Mouse (Mus musculus) urinary bladder, postnatal 36 days (tissue): ENCODE measurements around the gene P2ry13.

Experiments used
- DNase-seq, 2 experiments: peaks; one replicate each; pipeline ENCODE4 v3.0.0; 2022; ENCODE audit warnings: low spot score in 2 of 2, mixed read lengths in 1 of 2

The P2ry13 gene

DNA sequence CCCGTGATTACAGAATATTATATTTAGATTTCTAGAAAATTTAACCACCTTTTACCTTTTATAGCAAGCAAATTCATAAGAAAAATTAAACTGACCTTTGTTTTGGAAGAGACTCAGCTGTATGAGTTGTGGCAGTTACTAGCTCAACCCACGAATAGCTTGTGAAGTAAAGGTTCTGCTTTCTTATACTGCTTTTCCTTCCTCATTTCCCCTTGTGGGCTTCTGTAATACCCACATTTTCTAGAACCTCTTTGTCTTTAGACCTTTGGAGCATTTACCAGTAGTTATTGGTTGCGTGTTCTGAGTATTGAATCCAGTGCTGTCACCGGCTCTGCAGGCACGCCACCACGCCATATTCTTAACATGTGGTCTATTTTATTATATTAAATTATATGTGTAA, at the start of gene P2ry13:
TSS of gene P2ry13 (minus strand) at position 156 of the 400 bp plus-strand sequence.
- DNase-seq, result no peak

DNA sequence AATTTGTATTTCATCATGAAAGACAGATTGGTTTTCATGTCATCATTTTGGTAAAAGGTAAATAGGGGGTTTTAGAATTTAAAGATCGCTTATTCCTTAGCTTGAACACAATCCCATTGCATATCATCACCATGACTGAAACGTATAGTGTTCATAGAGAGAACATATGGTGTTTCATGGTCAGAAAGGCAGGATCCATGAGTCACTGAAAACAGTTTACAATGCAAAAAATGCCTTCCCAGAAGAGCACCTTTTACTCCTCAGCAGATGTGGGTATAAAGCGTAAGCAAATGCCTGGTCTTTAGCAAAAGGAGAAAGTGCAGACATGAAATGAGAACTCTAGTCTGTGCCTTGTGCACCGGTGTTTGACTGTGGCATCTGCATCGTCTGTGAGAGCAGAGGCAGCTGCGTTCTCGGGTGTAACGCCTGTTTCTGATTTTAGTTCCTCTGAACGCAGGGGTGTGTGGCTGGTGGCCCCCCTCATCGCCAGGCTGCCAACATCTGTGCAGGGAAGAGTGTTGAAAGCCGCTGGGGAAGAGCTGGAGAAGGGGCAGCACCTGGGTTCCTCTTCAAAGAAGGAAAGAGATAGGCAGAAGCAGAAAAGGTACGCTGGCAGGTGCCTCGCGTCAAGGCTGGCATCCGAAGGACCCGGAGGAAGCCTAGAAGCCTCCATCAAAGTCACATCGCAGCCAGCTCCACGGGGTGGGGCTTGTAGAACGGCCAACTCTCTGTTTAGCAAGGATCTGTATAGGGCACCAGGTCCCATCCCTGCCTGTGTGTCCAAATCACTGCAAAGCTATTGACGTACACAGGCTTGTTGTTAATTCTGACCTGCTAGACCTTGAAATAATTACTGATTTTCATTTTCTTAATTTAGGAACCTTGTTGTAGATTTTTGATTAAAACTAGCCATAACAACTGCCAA, 47.3 kb upstream of the P2ry13 start:
- DNase-seq, result no peak

- DNase-seq, result no peak
Measured at GRCm38 (mm10) chr3:59250454-59250853, 39.8 kb upstream of the P2ry13 start.

DNA sequence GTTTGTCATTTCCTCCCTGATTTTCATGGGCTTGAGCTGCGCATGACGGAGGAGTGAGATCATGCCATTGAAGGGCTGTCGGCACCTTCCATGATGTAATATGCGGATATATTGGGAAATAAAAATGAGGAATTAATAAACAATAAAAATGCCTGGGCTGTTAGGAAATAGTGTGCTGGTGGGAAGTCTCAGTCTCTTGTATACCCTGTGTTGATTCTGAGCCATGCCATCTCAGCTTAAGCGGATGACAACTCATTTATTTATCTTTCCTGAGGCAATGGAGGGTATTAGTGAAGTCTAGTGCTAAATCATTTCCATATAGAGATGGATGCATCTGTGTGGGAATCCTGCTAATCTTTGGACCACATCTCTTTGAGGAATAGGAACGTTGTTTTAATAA, 37.3 kb upstream of the P2ry13 start:
- no peak for DNase-seq

GRCm38 (mm10) chr3:59243384-59243783, 32.7 kb upstream of the P2ry13 start:
- DNase-seq, result no peak

DNA sequence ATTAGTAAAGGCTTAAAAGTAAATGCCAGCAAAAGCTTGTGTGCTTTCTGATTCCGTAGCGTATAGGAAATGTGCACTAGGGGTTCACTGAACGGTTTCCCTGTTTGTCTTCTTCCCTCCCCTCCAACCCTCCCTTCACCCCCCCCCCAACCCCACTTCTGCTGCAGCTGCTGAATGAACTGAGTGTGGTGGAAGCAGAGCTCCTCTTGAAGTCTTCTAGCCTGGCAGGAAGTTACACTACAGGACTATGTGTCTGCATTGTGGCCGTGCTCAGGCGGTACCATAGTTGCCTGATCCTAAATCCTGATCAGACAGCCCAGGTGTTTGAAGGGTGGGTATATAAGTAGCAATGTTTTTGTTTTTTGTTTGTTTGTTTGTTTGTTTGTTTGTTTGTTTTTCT, 24.2 kb upstream of the P2ry13 start:
- DNase-seq, result no peak

- DNase-seq, result no peak
Measured at GRCm38 (mm10) chr3:59230912-59231311, 20.2 kb upstream of the P2ry13 start.

DNA sequence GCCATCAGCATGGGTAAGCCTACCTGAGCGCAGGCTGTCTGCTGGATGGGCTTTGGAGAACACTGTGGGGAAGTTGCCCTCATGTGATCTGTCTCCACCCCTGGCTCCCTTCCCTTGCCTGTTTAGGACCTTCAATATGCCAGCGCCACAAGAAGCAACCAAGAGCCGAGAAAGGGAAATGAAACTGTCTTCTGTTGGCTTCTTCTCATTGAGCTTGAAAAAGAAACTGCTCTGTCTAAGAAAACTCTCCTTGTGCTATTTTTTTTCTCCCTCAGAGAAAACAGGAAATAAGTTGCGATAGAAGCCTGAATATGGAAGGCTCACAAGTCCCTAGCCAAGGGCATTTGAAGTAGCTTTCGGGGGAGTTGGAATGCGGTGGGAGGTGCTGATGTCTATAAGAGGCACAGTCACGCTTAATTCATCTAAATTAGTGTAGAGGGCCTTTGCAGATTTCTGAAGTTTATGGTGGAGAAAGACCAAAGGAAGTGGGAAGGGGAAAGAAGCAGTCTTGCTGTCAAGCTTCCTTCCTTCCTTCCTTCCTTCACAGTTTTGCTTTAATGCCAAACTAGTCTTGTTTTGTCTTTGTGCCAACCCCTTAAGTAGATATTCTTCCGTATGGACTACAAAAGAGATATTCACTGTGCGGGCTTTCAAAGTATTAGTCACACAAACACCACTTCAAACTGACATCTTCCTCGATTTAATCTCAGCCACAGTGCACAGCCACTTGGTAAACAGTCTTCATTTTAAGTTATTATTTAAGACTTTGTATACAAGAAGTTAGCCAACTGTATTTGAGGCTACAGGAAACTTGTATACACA, 18.3 kb upstream of the P2ry13 start:
- no peak for DNase-seq

- DNase-seq, result no peak
Measured at GRCm38 (mm10) chr3:59227696-59228095, 17.0 kb upstream of the P2ry13 start.

GRCm38 (mm10) chr3:59225411-59225810, 14.7 kb upstream of the P2ry13 start:
- DNase-seq, result no peak

DNA sequence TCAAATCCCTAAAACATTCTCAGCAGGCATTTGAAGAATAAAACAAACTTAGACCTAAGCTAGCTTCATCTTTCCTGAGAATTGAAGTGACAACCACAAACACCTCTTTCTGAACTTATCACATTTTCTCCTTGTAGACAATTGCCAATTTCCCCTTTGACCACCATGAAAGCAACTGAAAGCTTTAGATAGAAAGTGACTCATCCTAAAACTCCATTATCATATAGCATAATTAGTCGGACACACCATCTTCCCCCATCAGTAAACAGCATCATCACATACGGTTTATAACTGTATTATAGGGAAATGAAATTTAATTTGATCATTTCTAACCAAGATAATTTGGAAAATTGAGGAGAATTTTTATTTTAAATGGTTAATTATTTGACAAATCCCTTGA, 11.6 kb upstream of the P2ry13 start:
- no peak for DNase-seq

GRCm38 (mm10) chr3:59219326-59219725, 8.6 kb upstream of the P2ry13 start:
- no peak for DNase-seq

- no peak for DNase-seq
Measured at GRCm38 (mm10) chr3:59217211-59217610, 6.5 kb upstream of the P2ry13 start.

DNA sequence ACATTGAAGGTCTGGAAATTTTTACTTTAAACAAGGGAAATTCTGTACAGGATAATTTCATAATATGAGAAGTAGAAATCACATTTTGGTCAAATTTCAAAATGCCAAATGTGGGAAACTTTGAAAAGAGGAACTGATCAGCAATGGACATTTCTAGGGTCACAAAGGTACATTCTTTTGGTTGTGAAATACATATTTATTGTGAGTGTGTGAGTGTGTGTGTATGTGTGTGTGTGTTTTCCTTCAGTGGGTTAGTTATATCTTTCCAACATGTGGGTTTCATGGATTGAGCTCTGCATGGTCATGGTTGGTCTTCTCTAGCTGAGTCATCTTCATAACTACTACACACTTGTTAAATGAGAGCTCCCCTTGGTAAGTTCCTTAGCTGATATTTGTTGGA, 1.7 kb upstream of the P2ry13 start:
- DNase-seq, result no peak

- DNase-seq, result no peak
Measured at GRCm38 (mm10) chr3:59211784-59212183, 1.1 kb upstream of the P2ry13 start.

GRCm38 (mm10) chr3:59210089-59210488, 593 bp downstream of the P2ry13 start:
- no peak for DNase-seq

GRCm38 (mm10) chr3:59208650-59209548, 1.8 kb downstream of the P2ry13 start:
- DNase-seq, result no peak

- DNase-seq, result no peak
Measured at GRCm38 (mm10) chr3:59205941-59206340, 4.7 kb downstream of the P2ry13 start.

DNA sequence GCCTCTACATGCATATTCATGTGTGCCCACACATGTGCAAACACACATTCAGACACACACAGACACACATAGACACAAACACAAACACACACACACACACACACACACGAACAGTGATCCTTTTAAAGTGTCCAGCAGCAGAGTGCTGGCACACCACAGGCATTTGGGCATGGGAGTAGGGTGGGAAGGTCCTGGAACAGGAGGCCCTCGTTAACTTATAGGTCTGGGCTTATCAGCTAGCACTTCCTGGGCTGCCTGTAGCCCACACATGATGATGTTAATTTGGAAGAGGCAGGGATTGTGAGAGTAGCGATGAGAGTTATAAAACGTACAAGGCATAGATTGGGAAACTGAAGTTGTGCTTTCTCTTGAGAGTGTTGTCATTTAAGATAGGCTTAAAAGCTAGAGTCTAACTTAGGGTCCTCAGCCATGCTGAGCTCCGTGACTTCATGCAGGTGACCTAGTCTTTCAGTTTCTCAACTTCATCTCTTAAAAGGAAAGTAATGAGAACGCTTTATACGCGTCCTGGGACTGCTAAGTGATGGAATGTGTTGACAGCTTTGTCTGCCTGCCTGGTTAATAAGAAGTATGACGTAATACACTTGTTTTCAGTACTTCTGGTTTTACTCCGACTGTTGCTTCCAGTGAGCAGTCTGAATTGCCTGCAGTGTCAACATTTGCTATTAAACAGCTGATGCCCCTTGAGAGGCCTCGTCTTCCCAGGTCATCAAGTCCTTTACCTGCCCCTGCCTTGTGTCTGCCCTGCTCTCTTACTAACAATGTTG, 5.8 kb downstream of the P2ry13 start:
- no peak for DNase-seq

DNA sequence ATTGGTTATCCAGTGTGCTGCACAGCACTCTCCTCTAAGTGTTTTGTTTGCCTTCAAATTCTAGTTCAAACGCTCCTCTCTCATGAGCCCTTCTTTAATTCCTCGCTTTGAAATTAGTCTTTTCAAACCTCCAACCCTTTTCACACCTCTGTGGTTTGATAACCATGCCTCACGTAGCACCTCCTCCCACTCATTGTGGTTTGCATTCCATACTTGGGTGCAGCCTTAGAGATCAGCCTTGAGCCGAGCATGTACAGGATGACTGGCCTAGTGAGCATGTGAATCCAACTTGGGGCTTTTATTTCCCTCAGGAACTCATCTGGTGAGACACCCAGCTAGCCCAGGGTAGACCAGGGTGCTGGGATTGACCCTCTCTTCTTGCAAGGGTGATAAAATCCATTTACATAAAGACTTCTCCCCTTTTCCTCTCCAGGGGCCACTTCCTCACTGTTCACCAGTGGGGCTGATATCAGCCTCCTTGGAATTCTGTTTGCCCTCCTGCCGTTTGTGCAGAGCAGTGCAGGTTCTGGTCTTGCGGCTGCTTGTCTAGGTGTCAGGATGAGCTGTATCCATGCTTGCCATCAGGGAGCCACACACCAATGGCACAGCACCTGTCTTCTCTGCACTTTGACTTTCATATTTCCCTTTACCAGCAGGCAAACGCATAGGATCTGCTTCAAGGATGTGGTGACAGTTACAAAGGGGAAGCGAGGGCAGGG, 6.7 kb downstream of the P2ry13 start:
- DNase-seq, result no peak
